Mouse (Mus musculus): ENCODE data around the gene Snx12.

DNA sequence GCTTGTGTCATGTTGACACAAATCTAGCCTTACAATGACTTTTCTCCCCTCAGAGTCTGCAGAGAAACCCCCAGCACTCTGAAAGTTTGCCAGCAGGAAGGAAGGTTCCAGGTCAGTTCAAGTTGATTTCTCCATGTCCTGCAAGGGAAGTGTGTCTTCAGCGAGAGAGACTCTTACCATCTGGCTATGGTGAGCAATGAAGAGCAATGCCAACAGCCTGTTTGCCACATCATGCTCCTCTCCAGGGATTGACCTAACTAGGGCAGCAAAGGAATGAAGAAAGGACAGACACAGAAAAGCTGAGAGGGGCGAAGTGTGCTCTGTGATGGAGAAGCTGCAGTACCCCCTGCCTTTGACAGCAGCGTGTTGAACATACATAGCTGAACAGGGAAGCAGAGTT is 59.8 kb downstream of the Snx12 start:
- TF ChIP-seq CTCF (IDR thresholded peaks at IDR 0.05; ENCODE audit: extremely low read depth, insufficient read length, insufficient replicate concordance, low read depth, low read length) (no peak), POLR2A (IDR thresholded peaks at IDR 0.05; ENCODE audit: low read depth, low read length) (no peak)
